Comparison of ENCODE assay signal across 28 mouse cellular contexts in the genomic region with DNA sequence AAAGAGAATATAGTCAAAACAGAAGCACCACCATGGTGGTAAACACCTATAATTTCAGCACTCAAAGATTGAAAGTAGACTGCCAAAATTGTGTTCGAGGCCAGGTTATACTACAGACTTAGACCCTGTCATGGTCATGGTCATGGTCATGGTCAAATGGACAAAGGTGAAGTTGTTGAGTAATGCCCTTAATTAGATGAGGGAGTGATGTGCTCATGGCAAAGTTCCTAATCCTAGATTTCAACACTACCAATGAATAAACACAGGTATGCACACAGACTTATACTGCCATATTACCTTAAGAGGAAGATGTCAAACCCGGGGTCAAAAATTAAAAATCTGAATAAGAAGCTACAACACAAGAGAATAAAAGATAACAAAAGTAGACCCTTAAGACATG. TPM values are rescaled to one million over a fixed set of nuclear protein-coding genes. Genes with fewer than 3 reads are reported as not detected.
DNase-seq lines count a peak whose midpoint lies in the region; ATAC-seq lines count a peak whose summit lies in the region.
"Had no signal": no experiment of that assay in that cellular context is flagged by ENCODE, and none has a peak within 500 bp of the region (broad histone marks: within the 10 kb centered on the region; RNA-seq: fewer than 3 reads in every experiment).

No protein-coding gene starts in this region.

- H3K4me1 ChIP-seq in heart, embryonic 11.5 days (ENCODE audit: control insufficient read depth, insufficient read depth, low read length), result peaks cover 6% of the 10 kb centered on the region; the same call in 1 of the 2 replicates
- peaks cover 10% of the 10 kb centered on the region for H3K4me1 ChIP-seq in liver, embryonic 16.5 days (ENCODE audit: control insufficient read depth, low read depth, low read length)
- peaks cover 7% of the 10 kb centered on the region for H3K4me1 ChIP-seq in liver, embryonic 11.5 days (replicated peaks; ENCODE audit: control insufficient read depth, insufficient read depth, low read length)

- ATAC-seq in heart, embryonic 11.5 days (replicated peaks; ENCODE audit: insufficient number of reproducible peaks, low FRiP score, low TSS enrichment), result no peak
- 0 out of 2 replicates have a peak, but pooled peaks have one; percentile 60 for ATAC-seq in liver, embryonic 16.5 days (ENCODE audit: low read depth)
- ATAC-seq in liver, embryonic 11.5 days (replicated peaks; ENCODE audit: low FRiP score), result no peak
- ATAC-seq: activated CD4-positive, CD25-positive, alpha-beta regulatory T cell, adult 4 months; CD4-positive, CD25-positive, alpha-beta regulatory T cell, adult 4 months; forebrain, embryonic 13.5 days; forebrain, embryonic 15.5 days; Patski had no signal

- peak; percentile 31 for DNase-seq in heart, adult 11 months
- peak; percentile 28 for DNase-seq in kidney, adult 9 months
- no peak for DNase-seq in kidney, postnatal 10 days
- no peak for DNase-seq in liver, embryonic 11.5 days (ENCODE audit: low spot score)
- DNase-seq in fat pad, adult 2 months (ENCODE audit: extremely low read depth, low read depth, low spot score), result peak; percentile 50
- no peak for DNase-seq in cerebellum, postnatal 36 days
- DNase-seq: adrenal gland, adult 8-10 months; adrenal gland, postnatal 14 days; adrenal gland, postnatal 36 days; B cell, adult 2 months; cerebellum, adult 11-12 months; cerebellum, adult 2 months; cerebellum, adult 9-10 months; cerebellum, postnatal 10 days; cerebellum, postnatal 25 days; embryo, embryonic 11 days had no signal

- H3K4me2 ChIP-seq in heart, embryonic 11.5 days, result no peak overlapping the region
- H3K4me2 ChIP-seq in liver, embryonic 16.5 days (ENCODE audit: low read depth, low read length), result no peak overlapping the region
- H3K4me2 ChIP-seq in liver, embryonic 11.5 days, result no peak overlapping the region
- H3K4me2 ChIP-seq: embryonic facial prominence, embryonic 13.5 days; embryonic facial prominence, embryonic 15.5 days; forebrain, embryonic 13.5 days; forebrain, embryonic 15.5 days had no signal

- no peak overlapping the region for H3K27ac ChIP-seq in heart, embryonic 11.5 days (ENCODE audit: low read depth, low read length)
- H3K27ac ChIP-seq in liver, embryonic 16.5 days (ENCODE audit: low read length), result no peak overlapping the region
- H3K27ac ChIP-seq in liver, embryonic 11.5 days (ENCODE audit: low read depth, low read length), result no peak overlapping the region
- H3K27ac ChIP-seq: embryonic facial prominence, embryonic 13.5 days; embryonic facial prominence, embryonic 15.5 days; forebrain, embryonic 13.5 days; forebrain, embryonic 15.5 days had no signal

- 93% methylated on average over 2 of the region's 2 CpGs for WGBS in heart, embryonic 11.5 days (ENCODE audit: insufficient replicate concordance)
- 81% methylated on average over 2 of the region's 2 CpGs for WGBS in liver, embryonic 16.5 days (ENCODE audit: insufficient replicate concordance)
- WGBS in liver, embryonic 11.5 days, result 86% methylated on average over 2 of the region's 2 CpGs

- H3K9ac ChIP-seq in heart, embryonic 11.5 days (ENCODE audit: low read depth, low read length), result no peak overlapping the region
- H3K9ac ChIP-seq in liver, embryonic 16.5 days (ENCODE audit: low read depth, low read length), result no peak overlapping the region
- no peak overlapping the region for H3K9ac ChIP-seq in liver, embryonic 11.5 days (ENCODE audit: low read depth, low read length)
- H3K9ac ChIP-seq: embryonic facial prominence, embryonic 13.5 days; embryonic facial prominence, embryonic 15.5 days; forebrain, embryonic 13.5 days; forebrain, embryonic 15.5 days had no signal

- no peaks in the 10 kb centered on the region for H3K27me3 ChIP-seq in heart, embryonic 11.5 days (ENCODE audit: control insufficient read depth, insufficient read depth, low read length)
- H3K27me3 ChIP-seq in liver, embryonic 16.5 days (ENCODE audit: control insufficient read depth, insufficient read depth, low read depth, low read length), result no peaks in the 10 kb centered on the region
- no peaks in the 10 kb centered on the region for H3K27me3 ChIP-seq in liver, embryonic 11.5 days (replicated peaks; ENCODE audit: control insufficient read depth, insufficient read depth, low read length)
- H3K27me3 ChIP-seq: CH12.LX; embryonic facial prominence, embryonic 13.5 days; embryonic facial prominence, embryonic 15.5 days; forebrain, embryonic 13.5 days; forebrain, embryonic 15.5 days; Patski had no signal

- no peak overlapping the region for H3K4me3 ChIP-seq in heart, embryonic 11.5 days (ENCODE audit: low read depth, low read length)
- H3K4me3 ChIP-seq in liver, embryonic 16.5 days (ENCODE audit: low read depth, low read length), result no peak overlapping the region
- no peak overlapping the region for H3K4me3 ChIP-seq in liver, embryonic 11.5 days (ENCODE audit: low read depth, low read length)
- H3K4me3 ChIP-seq: embryonic facial prominence, embryonic 13.5 days; embryonic facial prominence, embryonic 15.5 days; erythroblast, embryonic 14.5 days; forebrain, embryonic 13.5 days; forebrain, embryonic 15.5 days had no signal

- no peaks in the 10 kb centered on the region for H3K9me3 ChIP-seq in heart, embryonic 11.5 days (replicated peaks; ENCODE audit: control insufficient read depth, low read length)
- no peaks in the 10 kb centered on the region for H3K9me3 ChIP-seq in liver, embryonic 16.5 days (replicated peaks; ENCODE audit: control insufficient read depth, low read length)
- no peaks in the 10 kb centered on the region for H3K9me3 ChIP-seq in liver, embryonic 11.5 days (ENCODE audit: control insufficient read depth, low read length)
- H3K9me3 ChIP-seq: embryonic facial prominence, embryonic 13.5 days; embryonic facial prominence, embryonic 15.5 days; forebrain, embryonic 13.5 days; forebrain, embryonic 15.5 days; G1E had no signal

- peaks cover 35% of the 10 kb centered on the region for H3K36me3 ChIP-seq in heart, embryonic 11.5 days (ENCODE audit: control insufficient read depth, insufficient read depth, low read length)
- peaks cover 64% of the 10 kb centered on the region for H3K36me3 ChIP-seq in liver, embryonic 16.5 days (ENCODE audit: control insufficient read depth, insufficient read depth)
- H3K36me3 ChIP-seq in liver, embryonic 11.5 days (ENCODE audit: control insufficient read depth, insufficient read depth, low read length), result peaks cover 38% of the 10 kb centered on the region

RNA-seq across cellular contexts. Expression of gene Rbm4, which starts 7.4 kb away (rescaled TPM):
- 54.0 and 58.0 TPM in 2 replicates for polyA plus RNA-seq in heart, embryonic 11.5 days (2014; fragmentation: Nextera tagmentation; extraction: Ambion mirVana)
- polyA plus RNA-seq in liver, embryonic 16.5 days (2015; fragmentation: Nextera tagmentation; extraction: Ambion mirVana), result 28.3 and 29.2 TPM in 2 replicates
- polyA plus RNA-seq in liver, embryonic 11.5 days (2014; fragmentation: Nextera tagmentation; extraction: Ambion mirVana), result 49.9 and 54.0 TPM in 2 replicates

RNA-seq across cellular contexts. Expression of gene Gm21992, which starts 25.1 kb away (rescaled TPM):
- polyA plus RNA-seq in heart, embryonic 11.5 days (2014; fragmentation: Nextera tagmentation; extraction: Ambion mirVana), result 19.8 and 24.0 TPM in 2 replicates
- polyA plus RNA-seq in liver, embryonic 16.5 days (2015; fragmentation: Nextera tagmentation; extraction: Ambion mirVana), result 11.7 and 13.7 TPM in 2 replicates
- 19.4 and 30.1 TPM in 2 replicates for polyA plus RNA-seq in liver, embryonic 11.5 days (2014; fragmentation: Nextera tagmentation; extraction: Ambion mirVana)

RNA-seq across cellular contexts. Expression of gene Rbm14, which starts 25.1 kb away (rescaled TPM):
- 58.0 and 67.5 TPM in 2 replicates for polyA plus RNA-seq in heart, embryonic 11.5 days (2014; fragmentation: Nextera tagmentation; extraction: Ambion mirVana)
- 39.1 and 41.2 TPM in 2 replicates for polyA plus RNA-seq in liver, embryonic 16.5 days (2015; fragmentation: Nextera tagmentation; extraction: Ambion mirVana)
- 92.4 and 104 TPM in 2 replicates for polyA plus RNA-seq in liver, embryonic 11.5 days (2014; fragmentation: Nextera tagmentation; extraction: Ambion mirVana)

RNA-seq across cellular contexts. Expression of gene Rbm4b, which starts 30.0 kb away (rescaled TPM):
- polyA plus RNA-seq in heart, embryonic 11.5 days (2014; fragmentation: Nextera tagmentation; extraction: Ambion mirVana), result 37.0 and 43.4 TPM in 2 replicates
- polyA plus RNA-seq in liver, embryonic 16.5 days (2015; fragmentation: Nextera tagmentation; extraction: Ambion mirVana), result 17.6 and 18.3 TPM in 2 replicates
- 36.0 and 44.0 TPM in 2 replicates for polyA plus RNA-seq in liver, embryonic 11.5 days (2014; fragmentation: Nextera tagmentation; extraction: Ambion mirVana)

RNA-seq across cellular contexts. Expression of gene Ccs, which starts 52.8 kb away (rescaled TPM):
- polyA plus RNA-seq in heart, embryonic 11.5 days (2014; fragmentation: Nextera tagmentation; extraction: Ambion mirVana), result 37.5 and 38.8 TPM in 2 replicates
- polyA plus RNA-seq in liver, embryonic 16.5 days (2015; fragmentation: Nextera tagmentation; extraction: Ambion mirVana), result 55.2 and 57.1 TPM in 2 replicates
- polyA plus RNA-seq in liver, embryonic 11.5 days (2014; fragmentation: Nextera tagmentation; extraction: Ambion mirVana), result 46.2 and 49.8 TPM in 2 replicates

Comparison
In these comparisons a context has a peak if more than half of its experiments do, and no peak if none do; other contexts are left out.
1. DNase-seq: peak in heart, adult 11 months (single experiment), kidney, adult 9 months (single experiment) and fat pad, adult 2 months (single experiment); none in kidney, postnatal 10 days (single experiment), liver, embryonic 11.5 days (single experiment) and cerebellum, postnatal 36 days (0 of 2).